Mouse (Mus musculus) layer of hippocampus, adult 2 months (tissue): ENCODE results near the gene Tmem221. TPM values are rescaled to one million over a fixed set of nuclear protein-coding genes. Genes with fewer than 3 reads are reported as not detected.

Source experiments
- DNase-seq, 2 experiments: peaks; one replicate each; pipeline ENCODE4 v3.0.0; 2022; ENCODE audit warnings: low spot score in 2 of 2
- H3K27ac ChIP-seq: fragments of 200-600 bp; 2 replicates; pipeline ENCODE4 v1.8.1; 2022
- H3K4me3 ChIP-seq: fragments of 200-600 bp; 2 replicates; pipeline ENCODE4 v1.8.1; 2022; ENCODE audit warnings: mild to moderate bottlenecking
- CTCF ChIP-seq: fragments of 200-600 bp; conservative IDR thresholded peaks from 2 replicates; pipeline ENCODE4 v1.8.1; 2022; ENCODE audit warnings: antibody characterized with exemption, mild to moderate bottlenecking, moderate library complexity
- long read RNA-seq, 2 experiments: library from polyadenylated mRNA; stranded (forward); transcript quantifications; one replicate each; pipeline ENCODE4 v2.0.0; 2021; ENCODE audit warnings: borderline mapping rate in 2 of 2
- total RNA-seq, 2 experiments: library from RNA; stranded (reverse); gene quantifications; 2 replicates each; pipeline ENCODE4 v1.2.3; 2021

The Tmem221 gene
- under 1 TPM; 0.22 to 0.31 TPM for total RNA-seq
- long read RNA-seq, experiment 1, result 0 reads
- long read RNA-seq, experiment 2, result 0 reads

DNA sequence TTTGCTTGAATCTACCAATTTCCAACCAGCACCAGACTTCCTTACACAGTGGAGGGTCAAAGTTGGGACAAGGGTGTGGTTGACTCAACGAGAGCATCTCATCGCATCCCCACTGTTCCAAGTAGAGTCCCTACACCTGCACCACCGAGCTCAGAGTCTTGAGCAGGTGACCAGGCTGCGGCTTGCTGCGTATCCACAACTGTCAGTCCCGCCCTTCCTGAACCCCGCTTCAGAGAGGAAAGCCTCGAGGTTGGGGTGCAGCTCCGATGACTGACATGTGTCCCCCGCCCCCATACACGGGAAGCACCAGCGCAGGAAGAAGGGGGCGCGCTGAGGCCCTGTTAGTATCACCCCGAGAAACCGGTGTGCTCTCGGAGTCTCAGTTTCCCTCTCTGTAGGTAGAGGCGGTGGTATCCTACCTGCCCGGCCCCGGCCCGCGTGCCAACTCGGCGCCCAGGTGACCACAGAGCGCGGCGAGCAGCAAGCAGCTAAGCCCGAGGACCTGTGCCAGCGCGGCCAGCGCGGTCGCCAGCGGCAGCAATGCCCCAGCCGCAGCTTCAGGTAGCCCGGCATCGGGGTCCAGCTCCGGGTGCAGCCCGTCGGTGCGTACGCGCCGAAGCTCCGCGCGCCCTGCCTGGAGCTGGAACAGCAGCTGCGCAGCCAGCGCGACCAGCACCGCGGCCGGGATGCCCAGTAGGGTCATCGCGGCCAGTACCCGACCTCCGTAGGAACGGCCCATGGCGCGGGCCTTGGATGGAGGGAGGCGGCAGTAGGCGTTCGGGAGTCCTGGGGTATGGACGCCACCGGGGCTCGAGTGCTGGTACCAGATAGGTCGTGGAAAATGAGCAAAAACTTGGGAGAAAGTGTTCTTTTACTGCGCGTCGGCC is at the start of gene Tmem221:
Tmem221 (minus strand) TSS at position 801 of the 887 bp plus-strand sequence.
- peak within 1 kb of the TSS; percentile 32; the same call in 1 of the 2 replicates for H3K4me3 ChIP-seq

DNA sequence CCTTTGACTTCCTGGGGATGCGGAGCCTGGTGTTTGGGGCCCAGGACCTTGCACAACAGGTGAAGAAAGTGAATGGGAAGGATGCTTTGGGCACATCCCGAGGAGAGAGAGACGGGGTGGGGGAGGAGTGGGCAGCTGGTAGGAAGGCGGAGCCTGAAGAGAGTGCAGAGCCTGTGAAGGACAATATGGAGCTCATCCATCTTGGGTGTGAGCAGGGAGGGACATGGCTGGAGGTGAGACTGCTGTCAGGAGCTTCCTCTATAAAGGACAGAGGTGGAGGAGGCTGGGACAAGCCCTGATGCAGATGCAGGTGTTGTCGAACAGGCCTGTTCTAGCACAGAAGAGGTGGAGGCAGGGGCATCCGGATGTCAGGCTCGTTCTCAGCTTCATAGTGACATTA is 45.4 kb upstream of the Tmem221 start:
- no peak for TF ChIP-seq CTCF
- no peak overlapping the region for H3K27ac ChIP-seq
- DNase-seq, result no peak
- no peak overlapping the region for H3K4me3 ChIP-seq

More for the DNA sequence above, at the start of gene Tmem221:
- H3K27ac ChIP-seq, result no peak within 1 kb of the TSS
- TF ChIP-seq CTCF, result no peak
- no peak for DNase-seq

DNA sequence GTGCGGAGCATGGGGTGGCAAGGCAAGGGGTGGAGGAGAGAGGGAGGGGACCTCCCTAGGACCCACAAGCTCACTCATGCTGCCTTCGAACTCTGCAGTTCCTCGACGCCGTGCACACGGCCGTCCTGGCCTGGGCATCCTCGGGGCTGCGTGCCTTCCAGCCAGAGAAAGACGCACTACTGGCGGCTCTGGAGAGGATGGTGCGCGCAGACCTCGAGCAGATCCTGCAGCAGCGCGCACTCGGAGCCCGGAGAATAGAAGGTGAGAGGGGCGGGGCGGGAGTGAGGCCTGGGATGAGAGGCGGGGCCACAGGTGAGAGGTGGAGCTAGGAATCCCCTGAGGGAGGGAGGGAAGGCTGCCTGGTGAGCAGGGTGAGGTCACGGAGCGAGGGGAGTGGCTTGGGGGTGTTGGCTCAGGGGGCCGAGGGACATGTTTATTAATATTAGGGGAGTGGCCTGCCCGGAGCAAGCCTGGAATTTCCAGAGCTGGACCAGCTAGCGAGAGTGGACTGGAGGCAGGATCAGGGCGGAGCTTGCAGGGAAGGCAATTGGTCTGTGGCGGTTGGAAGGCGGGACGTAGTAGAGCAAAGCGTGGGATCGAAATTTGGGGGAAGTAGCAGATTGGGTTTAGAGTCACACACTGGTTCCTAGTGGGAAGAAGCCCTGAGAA is 44.1 kb upstream of the Tmem221 start:
- Histone ChIP-seq H3K4me3 (peak overlapping the region; percentile 30; the same call in 1 of the 2 replicates), H3K27ac (no peak overlapping the region)
- no peak for TF ChIP-seq CTCF
- peak; percentile 47 to 68 for DNase-seq

DNA sequence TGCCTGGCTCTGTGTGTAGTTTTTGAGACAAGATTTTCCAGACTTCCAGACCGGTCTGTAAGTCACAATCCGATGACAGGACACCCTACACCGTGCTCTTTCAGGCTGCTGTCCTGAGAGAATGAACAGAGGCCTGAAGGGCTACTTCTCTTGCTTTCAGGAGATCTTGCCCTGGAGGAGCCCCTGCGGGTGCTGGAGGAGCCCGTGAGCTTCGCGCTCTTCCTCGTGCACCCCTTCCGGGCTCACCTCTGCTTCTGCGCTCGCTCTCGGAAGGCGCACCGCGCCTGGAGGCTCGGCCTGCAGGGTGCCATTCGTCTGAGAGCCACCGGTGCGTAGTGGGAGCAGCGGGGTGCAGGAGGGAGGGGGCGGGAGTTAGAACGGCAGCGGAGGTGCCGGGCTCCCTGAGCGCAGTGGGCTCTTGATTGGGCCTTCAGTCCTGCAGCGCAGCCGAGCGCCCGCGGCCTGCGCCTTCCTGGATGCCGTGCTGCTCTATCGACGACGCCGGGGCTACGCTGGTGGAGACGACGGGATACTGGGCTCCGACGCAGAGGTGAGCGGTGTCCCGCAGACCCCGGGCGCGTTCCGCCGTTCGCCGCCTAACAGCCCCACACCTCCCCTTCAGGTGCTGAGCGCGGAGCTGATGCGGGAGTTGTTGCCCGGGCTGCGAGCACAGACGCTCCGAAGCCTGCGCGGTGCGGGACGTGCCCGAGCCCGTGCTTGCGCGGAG is 43.4 kb upstream of the Tmem221 start:
- Histone ChIP-seq H3K4me3 (peak overlapping the region; percentile 30; the same call in 1 of the 2 replicates), H3K27ac (no peak overlapping the region)
- no peak for DNase-seq
- no peak for TF ChIP-seq CTCF

DNA sequence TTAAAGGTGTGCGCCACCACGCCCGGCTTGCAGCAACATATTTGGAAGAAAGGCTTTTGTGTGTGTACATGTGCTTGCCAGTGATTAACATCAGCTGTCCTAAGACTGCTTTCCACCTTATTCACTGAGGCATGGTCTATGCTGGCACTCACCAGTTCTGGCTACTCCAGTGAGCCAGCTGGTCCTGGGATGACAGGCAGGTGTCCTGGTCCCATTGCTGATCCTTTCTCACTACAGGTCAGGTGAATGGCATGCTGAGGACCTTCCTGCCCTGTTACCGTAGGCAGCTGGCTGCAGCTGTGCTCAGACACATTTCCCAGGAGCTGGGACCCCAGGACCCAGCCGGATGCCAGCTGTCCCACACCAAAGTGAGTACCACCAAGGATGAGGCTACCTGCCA is 40.2 kb upstream of the Tmem221 start:
- no peak overlapping the region for H3K27ac ChIP-seq
- no peak for DNase-seq
- no peak overlapping the region for H3K4me3 ChIP-seq
- no peak for TF ChIP-seq CTCF

DNA sequence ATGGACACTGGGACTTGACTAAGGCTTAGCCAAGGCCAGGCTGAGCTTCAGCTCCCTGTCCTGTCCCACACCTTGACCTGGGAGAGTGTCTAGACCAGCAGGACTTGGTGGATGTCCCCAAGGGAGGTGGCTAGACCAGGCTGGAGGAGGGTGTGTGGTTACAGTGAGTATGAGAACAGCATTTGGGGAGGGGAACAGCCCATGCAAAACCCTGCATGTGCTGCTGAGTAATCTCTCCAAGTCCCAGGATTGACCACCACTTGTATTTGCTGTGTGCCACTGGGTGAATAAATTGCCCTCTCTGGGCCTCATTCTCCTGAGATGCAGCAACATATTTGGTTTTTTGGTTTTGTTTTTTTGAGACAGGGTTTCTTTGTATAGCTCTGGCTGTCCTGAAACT is 39.7 kb upstream of the Tmem221 start:
- no peak for TF ChIP-seq CTCF
- DNase-seq, result no peak
- no peak overlapping the region for H3K27ac ChIP-seq
- no peak overlapping the region for H3K4me3 ChIP-seq

DNA sequence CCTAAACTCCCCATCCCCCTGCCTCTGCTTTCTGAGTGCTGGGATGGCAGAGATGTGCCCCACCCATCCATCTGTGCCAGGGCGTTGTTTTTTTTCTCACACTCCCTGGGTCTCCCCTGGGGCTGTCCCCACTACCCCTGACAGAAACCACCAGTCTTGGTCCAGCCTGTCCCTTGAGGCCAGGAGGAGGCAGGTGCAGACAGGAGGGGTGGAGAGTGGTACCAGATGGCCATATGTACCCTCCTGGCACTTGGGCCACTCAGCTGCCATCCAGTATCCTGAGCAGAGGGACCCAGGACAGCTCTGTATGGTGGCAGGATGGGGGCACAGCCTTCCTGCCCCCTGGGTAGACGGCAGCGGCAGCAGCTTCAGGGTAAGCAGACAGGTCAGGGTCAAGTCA is 38.8 kb upstream of the Tmem221 start, which contains the start of gene Fam129c:
Fam129c (plus strand) TSS at position 198 of the 400 bp plus-strand sequence.
- Histone ChIP-seq H3K27ac (no peak within 1 kb of the TSS), H3K4me3 (no peak within 1 kb of the TSS)
- TF ChIP-seq CTCF, result no peak
- no peak for DNase-seq

DNA sequence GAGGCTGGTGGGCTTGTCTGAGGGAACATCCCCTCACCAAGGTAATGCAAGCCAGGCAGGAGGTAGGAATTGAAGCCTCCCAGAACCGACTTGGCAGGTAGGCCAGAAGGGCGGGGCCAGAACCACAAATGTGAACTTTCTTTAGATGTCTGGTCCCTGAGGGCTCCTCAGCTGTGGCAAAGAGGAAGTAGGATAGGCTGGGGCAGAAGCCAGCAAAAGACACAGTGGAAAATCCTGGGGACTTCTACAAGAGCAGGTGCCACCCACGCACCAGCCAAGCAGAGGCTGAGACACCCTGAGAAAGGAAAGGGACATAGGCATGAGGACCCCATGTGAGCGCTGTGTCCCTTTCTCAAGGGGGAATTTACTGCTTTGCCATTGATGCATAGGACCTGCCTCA is 38.1 kb upstream of the Tmem221 start:
- no peak overlapping the region for H3K27ac ChIP-seq
- TF ChIP-seq CTCF, result no peak
- DNase-seq, result no peak
- H3K4me3 ChIP-seq, result no peak overlapping the region

DNA sequence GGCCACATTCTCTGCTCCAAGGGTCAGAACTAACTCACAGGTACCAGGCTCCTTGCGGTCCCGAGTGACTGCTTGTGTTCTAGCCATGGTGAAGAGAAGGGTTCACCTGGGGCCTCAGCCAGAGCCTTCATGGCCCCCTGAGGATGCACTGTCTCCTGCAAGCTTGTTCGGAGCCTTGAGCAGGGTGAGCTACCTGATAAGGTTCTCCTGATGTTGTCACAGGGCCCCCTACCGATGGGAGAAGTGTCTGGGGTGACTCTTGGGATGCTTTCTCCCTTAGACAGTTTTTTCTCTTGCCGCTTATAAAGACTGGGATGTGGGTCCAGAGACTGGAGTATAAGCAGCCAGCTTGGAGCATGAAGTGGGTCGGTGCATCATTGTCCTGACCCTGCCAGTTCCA is 37.7 kb upstream of the Tmem221 start:
- no peak overlapping the region for H3K4me3 ChIP-seq
- no peak for TF ChIP-seq CTCF
- no peak for DNase-seq
- no peak overlapping the region for H3K27ac ChIP-seq

DNA sequence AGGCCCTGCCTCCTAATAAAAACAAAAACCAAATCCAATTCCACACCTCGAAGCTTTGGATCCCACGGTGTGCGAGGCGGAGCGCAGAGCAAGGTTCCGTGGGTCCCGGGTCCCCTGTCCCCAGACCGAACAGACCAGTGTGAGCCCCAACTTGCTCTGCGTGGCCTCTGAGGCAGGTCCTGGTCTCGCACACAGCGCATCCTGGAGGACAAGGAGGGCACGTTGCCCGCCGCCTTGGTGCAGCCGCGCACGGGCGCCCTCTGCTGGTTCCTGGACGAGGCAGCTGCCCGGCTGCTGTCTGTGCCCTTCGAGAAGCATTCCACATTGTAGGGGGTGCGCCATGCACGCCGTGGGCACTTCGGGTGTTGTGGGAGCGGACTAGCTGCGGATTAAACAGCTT is 37.2 kb upstream of the Tmem221 start:
- peak; percentile 86 to 91 for DNase-seq
- Histone ChIP-seq H3K4me3 (peak overlapping the region; percentile 35; the same call in 1 of the 2 replicates), H3K27ac (no peak overlapping the region; the same call in 1 of the 2 replicates)
- TF ChIP-seq CTCF, result peak; percentile 100

DNA sequence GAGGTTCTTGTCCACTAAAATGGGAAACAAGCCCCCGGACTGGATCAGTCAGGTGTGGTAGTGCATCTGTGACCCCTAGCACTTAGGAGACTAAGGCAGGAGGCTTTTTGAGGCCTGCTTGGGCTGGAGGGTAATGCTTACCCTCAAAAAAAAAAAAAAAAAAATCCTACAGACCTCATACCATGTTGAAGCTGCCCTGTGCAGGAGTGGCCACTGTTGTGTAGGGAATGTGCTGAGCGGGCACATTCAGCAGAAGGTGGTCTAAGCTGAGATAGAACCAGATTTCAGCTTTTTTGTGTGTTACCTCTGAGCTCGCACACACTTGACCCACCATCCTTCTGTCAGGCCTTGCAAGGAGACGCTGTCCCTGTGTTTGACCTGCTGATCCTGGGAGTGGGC is 35.7 kb upstream of the Tmem221 start:
- no peak for DNase-seq
- no peak overlapping the region for H3K27ac ChIP-seq
- TF ChIP-seq CTCF, result no peak
- no peak overlapping the region for H3K4me3 ChIP-seq

DNA sequence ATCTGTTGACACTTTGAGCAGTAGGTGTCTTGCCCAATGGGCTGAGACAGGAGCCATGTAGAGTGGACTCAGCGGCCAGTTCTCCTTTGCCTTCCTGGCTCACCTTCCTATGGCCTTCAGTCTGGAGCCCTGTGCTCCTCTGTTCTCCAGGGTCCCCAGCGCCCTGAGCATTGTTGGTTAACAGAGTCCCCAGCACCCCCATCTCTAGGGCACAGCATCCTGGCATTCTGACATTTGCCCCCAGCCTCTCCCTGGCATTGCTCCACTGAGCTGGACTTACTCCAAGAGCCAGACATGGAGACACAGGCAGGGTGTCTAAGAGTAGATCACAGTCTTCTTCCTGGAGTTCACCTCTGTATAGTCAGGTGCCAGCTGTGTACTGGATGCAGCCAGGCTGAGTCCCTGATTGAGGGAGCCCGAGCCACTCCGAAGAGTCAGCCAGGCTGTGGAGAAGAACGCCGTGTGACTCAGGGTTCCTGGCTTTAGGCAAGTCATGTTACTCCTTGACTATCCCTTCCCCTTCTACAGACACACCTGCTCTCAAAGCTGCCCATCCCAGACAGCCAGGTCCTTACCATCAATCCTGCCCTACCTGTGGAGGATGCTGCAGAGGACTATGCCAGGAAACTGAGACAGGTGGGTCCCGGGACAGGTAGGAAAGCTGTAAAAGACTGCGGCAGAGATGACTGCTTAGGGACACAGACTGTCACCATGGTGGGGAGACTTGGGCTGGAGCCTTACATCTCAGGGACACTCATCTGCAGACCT is 35.1 kb upstream of the Tmem221 start:
- Histone ChIP-seq H3K27ac (no peak overlapping the region), H3K4me3 (no peak overlapping the region)
- TF ChIP-seq CTCF, result no peak
- no peak for DNase-seq
